Mouse (Mus musculus) heart, embryonic 12.5 days (tissue): ENCODE results near the gene Hmga2. TPM values are rescaled to one million over a fixed set of nuclear protein-coding genes. Genes with fewer than 3 reads are reported as not detected.
A peak's percentile ranks its signal among the peaks of the same experiment; 100 is the strongest.

Experiments used
- ATAC-seq: fragments of 200-750 bp; cut with Nextera tagmentation; 2 replicates; pipeline ENCODE4 v1.8.0; 2017; ENCODE audit warnings: moderate TSS enrichment, moderate library complexity; ENCODE audit not compliant: insufficient number of reproducible peaks, low FRiP score
- H3K27ac ChIP-seq: fragments of 300-500 bp; sonication (generic); 2 replicates; pipeline ENCODE4 v1.5.1; 2016; ENCODE audit warnings: mild to moderate bottlenecking, moderate library complexity; ENCODE audit not compliant: poor library complexity, severe bottlenecking
- H3K27me3 ChIP-seq: fragments of 300-500 bp; sonication (generic); replicated peaks from 2 replicates; pipeline ENCODE4 v1.6.1; 2016; ENCODE audit warnings: mild to moderate bottlenecking, moderate library complexity
- H3K36me3 ChIP-seq: fragments of 300-500 bp; sonication (generic); 2 replicates; pipeline ENCODE4 v1.6.1; 2016; ENCODE audit warnings: mild to moderate bottlenecking, moderate library complexity
- H3K4me1 ChIP-seq: fragments of 300-500 bp; sonication (generic); replicated peaks from 2 replicates; pipeline ENCODE4 v1.6.1; 2016; ENCODE audit warnings: mild to moderate bottlenecking
- H3K4me2 ChIP-seq: fragments of 300-500 bp; sonication (generic); 2 replicates; pipeline ENCODE4 v1.6.1; 2016; ENCODE audit warnings: mild to moderate bottlenecking, moderate library complexity
- H3K4me3 ChIP-seq: fragments of 300-500 bp; sonication (generic); 2 replicates; pipeline ENCODE4 v1.5.1; 2016; ENCODE audit warnings: mild to moderate bottlenecking
- H3K9ac ChIP-seq: fragments of 300-500 bp; sonication (generic); 2 replicates; pipeline ENCODE4 v1.6.1; 2016; ENCODE audit warnings: mild to moderate bottlenecking, moderate library complexity
- H3K9me3 ChIP-seq: fragments of 300-500 bp; sonication (generic); replicated peaks from 2 replicates; pipeline ENCODE4 v1.6.1; 2016; ENCODE audit warnings: mild to moderate bottlenecking, moderate library complexity
- WGBS: fragments of 180-500 bp; shearing (Covaris S2); methylation state at CpG from one replicate; pipeline ENCODE4 v1.1.7; 2016; 5-methylcytosine and 5-hydroxymethylcytosine counted together
- polyA plus RNA-seq: library from polyadenylated mRNA; unstranded; fragments of >200 nt; fragmentation: Nextera tagmentation; extraction: Ambion mirVana; gene quantifications from 2 replicates; pipeline ENCODE4 v1.2.1, GENCODE M21; 2016

Gene Hmga2
- polyA plus RNA-seq, 1 experiment from 2014 or later: 21.3 TPM

DNA sequence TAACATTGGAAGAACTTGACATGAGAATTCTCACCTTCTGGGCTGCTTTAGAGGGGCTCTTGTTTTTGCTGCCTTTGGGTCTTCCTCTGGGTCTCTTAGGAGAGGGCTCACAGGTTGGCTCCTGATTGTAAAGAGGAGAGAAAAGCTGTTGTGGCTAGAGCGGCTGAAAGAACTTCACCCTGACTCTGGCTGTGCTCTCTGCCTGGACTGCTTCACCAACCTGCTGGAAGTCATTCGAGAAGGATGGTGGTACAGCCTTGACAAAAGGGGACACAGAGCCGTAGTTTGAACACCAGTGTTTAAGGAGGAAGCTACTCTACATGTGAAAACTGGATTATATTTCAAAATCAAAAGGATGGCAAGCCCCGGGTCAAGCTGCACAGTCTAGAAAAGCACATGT, 3.1 kb downstream of the Hmga2 start:
- WGBS: 27% methylated on average over 4 of the region's 4 CpGs
- Histone ChIP-seq H3K4me1 (0 out of 2 replicates have a peak, but pooled peaks cover 2% of the 10 kb centered on the region), H3K4me3 (no peak overlapping the region), H3K27me3 (no peaks in the 10 kb centered on the region), H3K9ac (0 out of 2 replicates have a peak overlapping the region, but pooled peaks have one; percentile 7), H3K4me2 (peak overlapping the region; percentile 99), H3K27ac (no peak overlapping the region), H3K9me3 (no peaks in the 10 kb centered on the region), H3K36me3 (peaks cover 20% of the 10 kb centered on the region)
- no peak for ATAC-seq

DNA sequence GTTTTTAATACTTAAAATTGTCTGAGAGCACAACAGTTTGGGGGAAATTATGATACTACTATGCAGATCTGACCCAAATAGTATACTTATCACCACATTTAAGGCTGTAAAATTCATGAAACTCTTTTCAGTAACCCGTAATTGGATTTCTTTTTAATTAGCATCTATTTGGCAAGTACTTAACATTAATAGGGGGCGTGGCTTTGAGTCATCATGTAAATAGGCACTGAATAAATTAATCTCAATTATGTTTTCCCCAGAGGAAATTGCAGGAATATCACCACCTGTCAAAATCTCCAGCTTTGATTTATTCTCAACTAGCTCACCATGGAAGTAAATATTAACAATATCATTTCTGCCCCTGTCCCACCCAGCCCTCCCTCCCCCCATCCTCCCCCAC, 3.7 kb downstream of the Hmga2 start:
- no peaks in the 10 kb centered on the region for H3K9me3 ChIP-seq
- H3K27me3 ChIP-seq: no peaks in the 10 kb centered on the region
- no peak overlapping the region for H3K4me3 ChIP-seq
- no peak overlapping the region for H3K4me2 ChIP-seq
- H3K4me1 ChIP-seq: no peaks in the 10 kb centered on the region
- no peak overlapping the region for H3K27ac ChIP-seq
- peaks cover 23% of the 10 kb centered on the region for H3K36me3 ChIP-seq
- ATAC-seq: no peak
- WGBS: 67% methylated on average over 2 of the region's 2 CpGs
- no peak overlapping the region for H3K9ac ChIP-seq

DNA sequence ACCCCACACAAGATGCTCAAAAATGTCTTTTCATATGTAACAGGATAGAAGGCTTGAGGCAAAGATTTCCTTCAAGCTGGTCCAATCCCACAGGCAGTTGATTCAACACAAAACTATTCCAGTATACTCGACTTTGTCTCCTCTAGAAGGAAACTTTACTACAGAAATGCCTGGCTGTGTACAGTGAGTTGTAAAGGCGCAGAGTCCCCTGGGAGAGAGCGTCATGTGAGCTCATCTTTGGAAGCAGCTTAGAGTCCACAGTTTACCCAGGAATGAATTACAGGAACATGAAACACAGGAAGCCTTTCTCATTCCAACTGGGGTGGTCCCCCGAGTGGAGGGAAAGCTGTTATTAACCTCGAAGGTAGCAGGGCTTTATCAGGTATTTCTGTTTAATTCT, 11.1 kb downstream of the Hmga2 start:
- H3K36me3 ChIP-seq: peaks cover 33% of the 10 kb centered on the region
- no peak overlapping the region for H3K27ac ChIP-seq

DNA sequence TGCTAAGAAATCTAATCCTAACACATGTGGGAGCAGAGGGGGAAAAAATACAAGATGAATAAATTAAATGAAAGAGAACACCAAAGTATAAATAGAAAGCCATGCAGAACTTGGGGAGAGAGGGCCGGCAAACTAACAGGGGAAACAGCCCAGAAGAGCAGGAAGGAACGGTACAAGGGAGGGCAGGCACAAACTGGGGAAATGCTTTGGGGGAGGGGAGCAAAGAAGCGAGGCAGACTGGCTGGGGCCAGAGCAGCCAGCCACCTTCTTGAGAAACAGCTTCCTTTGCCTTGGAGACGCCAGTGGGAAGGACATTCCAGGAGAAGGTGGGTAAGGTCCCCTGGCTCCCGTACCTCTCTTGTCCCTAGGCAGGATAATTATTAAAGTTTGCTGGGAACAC, 14.5 kb downstream of the Hmga2 start:
- Histone ChIP-seq H3K9ac (no peak overlapping the region), H3K9me3 (no peaks in the 10 kb centered on the region), H3K4me3 (no peak overlapping the region), H3K4me1 (peaks cover 33% of the 10 kb centered on the region), H3K27me3 (no peaks in the 10 kb centered on the region), H3K27ac (peak overlapping the region; percentile 76), H3K36me3 (peaks cover 11% of the 10 kb centered on the region), H3K4me2 (peak overlapping the region; percentile 31; the same call in 1 of the 2 replicates)
- peak; percentile 45; the same call in 1 of the 2 replicates for ATAC-seq
- 22% methylated on average over 5 of the region's 5 CpGs for WGBS

More for the DNA sequence above, 11.1 kb downstream of the Hmga2 start:
- peaks cover 21% of the 10 kb centered on the region for H3K4me1 ChIP-seq
- WGBS: 68% methylated on average over 5 of the region's 5 CpGs
- no peak overlapping the region for H3K9ac ChIP-seq
- H3K9me3 ChIP-seq: no peaks in the 10 kb centered on the region
- ATAC-seq: no peak
- H3K27me3 ChIP-seq: no peaks in the 10 kb centered on the region
- H3K4me3 ChIP-seq: no peak overlapping the region
- H3K4me2 ChIP-seq: no peak overlapping the region

DNA sequence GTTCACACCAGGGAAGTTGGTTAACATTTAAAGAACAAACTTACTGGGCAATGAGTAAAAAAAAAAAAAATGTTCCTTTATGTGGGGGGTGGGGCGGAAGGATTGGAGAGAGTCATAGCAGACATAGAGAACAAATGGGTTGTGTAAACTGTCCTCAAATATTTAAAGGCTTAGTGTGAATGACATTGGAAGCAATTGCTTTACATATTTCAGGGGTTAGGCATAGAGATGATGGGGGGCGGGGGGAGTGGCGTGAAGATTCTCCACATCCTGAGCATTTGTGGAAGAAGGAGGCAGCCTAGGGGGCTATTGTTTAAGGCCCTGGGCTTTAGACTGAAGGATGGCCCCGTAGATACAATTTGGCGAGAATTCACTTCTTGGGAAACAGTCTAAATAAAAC, 15.0 kb downstream of the Hmga2 start:
- ATAC-seq: no peak
- no peak overlapping the region for H3K4me3 ChIP-seq
- H3K36me3 ChIP-seq: peaks cover 8% of the 10 kb centered on the region
- H3K4me1 ChIP-seq: peaks cover 33% of the 10 kb centered on the region
- no peaks in the 10 kb centered on the region for H3K27me3 ChIP-seq
- H3K27ac ChIP-seq: peak overlapping the region; percentile 76; the same call in 1 of the 2 replicates
- H3K9ac ChIP-seq: no peak overlapping the region
- no peak overlapping the region for H3K4me2 ChIP-seq
- no peaks in the 10 kb centered on the region for H3K9me3 ChIP-seq
- 77% methylated on average over 5 of the region's 5 CpGs for WGBS

DNA sequence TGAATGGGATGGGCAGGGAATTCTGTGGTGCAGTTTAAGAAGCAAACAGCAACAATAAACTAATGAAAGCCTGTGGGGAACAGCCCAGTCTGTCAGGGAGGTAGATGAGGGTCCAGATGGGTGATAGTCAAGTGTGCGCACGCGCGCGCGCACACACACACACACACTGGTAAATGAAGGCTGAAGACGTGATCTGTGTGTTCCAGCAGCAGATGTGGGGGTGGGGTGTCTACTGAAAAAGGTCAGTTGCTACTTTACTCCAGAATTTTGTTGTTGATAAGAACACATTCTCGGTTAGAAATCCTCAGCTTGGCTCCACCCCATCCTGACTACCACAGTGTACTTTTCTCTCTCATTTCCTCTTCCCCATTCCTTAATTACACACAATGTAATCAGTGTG, 17.4 kb downstream of the Hmga2 start:
- no peak for ATAC-seq
- no peak overlapping the region for H3K27ac ChIP-seq
- H3K4me3 ChIP-seq: no peak overlapping the region
- no peaks in the 10 kb centered on the region for H3K27me3 ChIP-seq
- peaks cover 30% of the 10 kb centered on the region for H3K4me1 ChIP-seq
- 78% methylated on average over 8 of the region's 8 CpGs for WGBS
- peaks cover 21% of the 10 kb centered on the region for H3K36me3 ChIP-seq
- no peak overlapping the region for H3K9ac ChIP-seq
- H3K9me3 ChIP-seq: no peaks in the 10 kb centered on the region
- no peak overlapping the region for H3K4me2 ChIP-seq

DNA sequence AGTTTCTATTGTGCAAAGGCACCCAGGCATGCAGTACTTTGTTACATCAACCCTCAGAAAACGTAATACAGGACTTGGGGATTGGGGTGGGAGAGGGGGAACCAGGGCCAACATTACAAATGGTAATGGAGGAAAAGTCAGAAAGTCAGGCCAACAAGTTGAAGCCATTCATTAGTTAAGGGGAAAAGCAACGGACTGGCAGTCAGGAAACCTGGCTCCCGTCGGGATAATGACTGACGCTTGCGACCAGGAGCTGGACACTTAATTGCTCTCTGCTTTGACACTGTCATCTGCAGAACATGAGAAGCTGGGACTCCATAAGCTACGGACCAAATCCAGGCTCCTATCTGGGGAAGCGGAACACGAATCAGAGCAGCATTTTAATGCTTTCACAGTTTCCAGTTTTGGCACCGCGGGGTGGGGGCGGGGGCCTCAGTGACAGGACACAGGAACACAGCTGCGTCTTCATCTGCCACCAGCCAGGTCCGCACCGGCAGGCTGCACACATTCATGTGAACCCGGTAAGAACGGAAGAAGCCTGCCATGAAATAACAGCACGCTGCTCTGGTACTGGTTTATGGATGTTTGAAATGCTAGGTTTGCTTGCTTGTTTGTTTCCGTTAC, 26.5 kb downstream of the Hmga2 start:
- 62% methylated on average over 19 of the region's 19 CpGs for WGBS
- no peak overlapping the region for H3K27ac ChIP-seq
- no peak for ATAC-seq
- no peaks in the 10 kb centered on the region for H3K27me3 ChIP-seq
- H3K4me2 ChIP-seq: peak overlapping the region; percentile 14; the same call in 1 of the 2 replicates
- no peak overlapping the region for H3K4me3 ChIP-seq
- 0 out of 2 replicates have a peak, but pooled peaks cover 4% of the 10 kb centered on the region for H3K4me1 ChIP-seq
- H3K36me3 ChIP-seq: peaks cover 25% of the 10 kb centered on the region
- H3K9ac ChIP-seq: no peak overlapping the region
- H3K9me3 ChIP-seq: no peaks in the 10 kb centered on the region

DNA sequence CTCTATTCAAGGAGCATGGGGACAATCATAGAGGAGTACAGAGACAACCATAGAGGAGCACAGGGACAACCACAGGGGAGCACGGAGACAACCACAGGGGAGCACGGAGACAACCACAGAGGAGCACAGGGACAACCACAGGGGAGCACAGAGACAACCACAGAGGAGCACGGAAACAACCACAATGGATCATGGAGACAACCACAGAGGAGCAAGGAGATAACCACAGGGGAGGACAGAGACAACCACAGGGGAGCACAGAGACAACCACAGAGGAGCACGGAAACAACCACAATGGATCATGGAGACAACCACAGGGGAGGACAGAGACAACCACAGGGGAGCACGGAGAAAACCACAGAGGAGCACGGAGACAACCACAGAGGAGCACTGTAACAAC, 29.5 kb downstream of the Hmga2 start:
- no peaks in the 10 kb centered on the region for H3K27me3 ChIP-seq
- 88% methylated on average over 6 of the region's 6 CpGs for WGBS
- H3K4me2 ChIP-seq: no peak overlapping the region
- no peak overlapping the region for H3K4me3 ChIP-seq
- H3K9me3 ChIP-seq: no peaks in the 10 kb centered on the region
- H3K9ac ChIP-seq: no peak overlapping the region
- ATAC-seq: no peak
- H3K36me3 ChIP-seq: peaks cover 22% of the 10 kb centered on the region
- no peak overlapping the region for H3K27ac ChIP-seq
- peaks cover 14% of the 10 kb centered on the region for H3K4me1 ChIP-seq

DNA sequence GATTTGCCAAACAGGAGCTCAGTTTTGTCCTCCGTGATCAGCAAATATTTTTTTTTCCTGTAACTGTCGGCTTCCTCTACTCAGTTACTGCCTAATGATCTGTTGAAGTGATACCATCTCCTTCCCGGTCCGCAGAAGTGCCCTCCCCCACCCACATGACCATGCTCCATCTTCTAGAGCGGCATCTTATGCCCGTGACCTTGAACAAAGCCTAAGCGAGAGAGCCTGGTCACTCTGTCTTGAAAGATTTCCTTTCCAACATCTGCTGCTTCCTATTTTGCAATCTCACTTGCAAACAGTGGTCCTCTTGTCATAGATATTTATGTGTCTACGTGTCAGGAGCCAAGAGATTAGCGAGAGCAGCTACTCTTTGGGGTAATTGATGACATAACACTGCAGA, 30.1 kb downstream of the Hmga2 start:
- H3K27ac ChIP-seq: no peak overlapping the region
- no peak for ATAC-seq
- 74% methylated on average over 9 of the region's 9 CpGs for WGBS
- no peaks in the 10 kb centered on the region for H3K27me3 ChIP-seq
- H3K9ac ChIP-seq: no peak overlapping the region
- no peak overlapping the region for H3K4me3 ChIP-seq
- peaks cover 18% of the 10 kb centered on the region for H3K36me3 ChIP-seq
- H3K4me1 ChIP-seq: peaks cover 20% of the 10 kb centered on the region
- no peak overlapping the region for H3K4me2 ChIP-seq
- no peaks in the 10 kb centered on the region for H3K9me3 ChIP-seq

DNA sequence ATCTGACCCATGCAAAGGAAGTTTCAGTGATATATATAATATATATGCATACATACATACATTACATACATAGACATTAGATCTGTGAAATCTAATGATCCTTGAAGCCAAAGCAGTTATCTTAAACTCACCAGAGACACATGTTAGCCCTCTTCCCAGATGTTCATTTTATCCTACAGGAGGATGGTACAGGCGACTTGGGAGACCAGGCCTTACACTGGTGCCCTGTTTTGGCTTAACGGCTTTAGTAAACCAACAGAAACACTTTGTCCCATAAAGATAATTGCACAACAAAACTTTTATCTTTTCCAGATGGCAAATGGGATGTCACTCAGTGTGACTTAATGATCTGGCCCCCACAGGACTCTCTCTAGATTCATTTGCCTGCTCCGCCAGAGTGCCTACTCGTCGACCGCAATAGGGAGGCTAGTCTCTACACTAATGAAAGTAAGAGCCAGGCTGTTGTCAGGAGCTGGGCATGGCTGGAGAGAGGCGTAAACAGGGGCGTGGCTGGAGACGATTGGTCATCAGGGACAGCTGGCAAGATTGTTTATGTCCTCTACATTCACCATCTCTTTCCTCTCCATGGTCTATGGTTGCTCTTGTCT, 31.7 kb downstream of the Hmga2 start:
- WGBS: 83% methylated on average over 9 of the region's 9 CpGs
- peaks cover 17% of the 10 kb centered on the region for H3K4me1 ChIP-seq
- H3K4me2 ChIP-seq: no peak overlapping the region
- H3K9me3 ChIP-seq: no peaks in the 10 kb centered on the region
- peaks cover 24% of the 10 kb centered on the region for H3K36me3 ChIP-seq
- H3K4me3 ChIP-seq: no peak overlapping the region
- no peak overlapping the region for H3K9ac ChIP-seq
- H3K27me3 ChIP-seq: no peaks in the 10 kb centered on the region
- no peak for ATAC-seq
- H3K27ac ChIP-seq: no peak overlapping the region

DNA sequence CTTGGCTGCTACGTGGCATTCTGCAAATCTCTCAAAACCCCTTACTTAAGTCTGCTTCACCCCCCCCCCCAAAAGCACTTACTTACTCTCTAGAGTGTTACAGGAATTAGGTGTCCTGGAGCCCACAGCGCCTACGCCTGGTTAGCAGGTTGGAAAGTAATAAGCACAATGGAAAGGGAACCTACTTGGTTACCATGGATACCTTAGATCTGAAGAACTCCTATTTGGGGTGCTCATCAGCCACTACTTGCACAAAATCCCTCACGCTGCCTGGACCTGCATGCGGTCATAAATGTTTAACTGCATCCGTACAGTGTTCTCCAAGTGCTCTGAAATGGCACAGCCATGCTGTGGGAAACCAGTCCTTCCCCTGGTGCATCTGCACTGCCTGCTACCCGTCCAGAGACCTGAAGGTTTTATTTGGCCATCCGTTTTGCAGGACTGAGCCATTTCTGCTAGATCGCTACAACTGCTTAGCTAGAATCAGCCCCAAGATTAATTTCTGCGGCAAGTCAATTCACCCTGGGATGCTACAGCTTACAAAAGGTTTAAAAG, 32.4 kb downstream of the Hmga2 start:
- H3K9me3 ChIP-seq: no peaks in the 10 kb centered on the region
- H3K4me2 ChIP-seq: no peak overlapping the region
- H3K4me3 ChIP-seq: no peak overlapping the region
- H3K36me3 ChIP-seq: peaks cover 24% of the 10 kb centered on the region
- WGBS: 89% methylated on average over 10 of the region's 10 CpGs
- no peak overlapping the region for H3K9ac ChIP-seq
- H3K4me1 ChIP-seq: peaks cover 17% of the 10 kb centered on the region
- ATAC-seq: no peak
- H3K27me3 ChIP-seq: no peaks in the 10 kb centered on the region
- H3K27ac ChIP-seq: no peak overlapping the region
